Mouse (Mus musculus) hindbrain, embryonic 11.5 days (tissue): ENCODE data around the gene Tpm3. TPM values are rescaled to one million over a fixed set of nuclear protein-coding genes. Genes with fewer than 3 reads are reported as not detected.
"Not testable (repeated sequence)": the region's sequence is repeated elsewhere in the genome, so short reads cannot be mapped to it uniquely, and the experiment has no call there.

Source experiments
- ATAC-seq: fragments of 200-750 bp; cut with Nextera tagmentation; 2 replicates; pipeline ENCODE4 v1.8.0; 2017; ENCODE audit warnings: mild to moderate bottlenecking, moderate TSS enrichment, moderate library complexity; ENCODE audit not compliant: low FRiP score
- DNase-seq: peaks from one replicate; pipeline ENCODE4 v3.0.0-alpha.2; 2015; ENCODE audit warnings: low spot score
- H3K27ac ChIP-seq: fragments of 300-500 bp; sonication (generic); 2 replicates; pipeline ENCODE4 v1.5.1; 2014; ENCODE audit warnings: mild to moderate bottlenecking, low read depth, low read length
- H3K27me3 ChIP-seq: fragments of 300-500 bp; sonication (generic); 2 replicates; pipeline ENCODE4 v1.6.1; 2014; ENCODE audit warnings: mild to moderate bottlenecking, low read length, moderate library complexity, mixed read lengths; ENCODE audit not compliant: control insufficient read depth, insufficient read depth
- H3K36me3 ChIP-seq: fragments of 300-500 bp; sonication (generic); 2 replicates; pipeline ENCODE4 v1.6.1; 2014; ENCODE audit warnings: mild to moderate bottlenecking, low read length, moderate library complexity, mixed read lengths; ENCODE audit not compliant: control insufficient read depth, insufficient read depth
- H3K4me1 ChIP-seq: fragments of 300-500 bp; sonication (generic); replicated peaks from 2 replicates; pipeline ENCODE4 v1.6.1; 2014; ENCODE audit warnings: low read length, mixed read lengths; ENCODE audit not compliant: control insufficient read depth, insufficient read depth
- H3K4me2 ChIP-seq: fragments of 300-500 bp; sonication (generic); replicated peaks from 2 replicates; pipeline ENCODE4 v1.6.1; 2014; ENCODE audit warnings: mild to moderate bottlenecking, low read depth, low read length
- H3K4me3 ChIP-seq: fragments of 300-500 bp; sonication (generic); 2 replicates; pipeline ENCODE4 v1.5.1; 2014; ENCODE audit warnings: low read depth, low read length
- H3K9ac ChIP-seq: fragments of 300-500 bp; sonication (generic); 2 replicates; pipeline ENCODE4 v1.6.1; 2014; ENCODE audit warnings: low read depth, low read length
- H3K9me3 ChIP-seq: fragments of 300-500 bp; sonication (generic); 2 replicates; pipeline ENCODE4 v1.6.1; 2016; ENCODE audit warnings: low read length; ENCODE audit not compliant: control insufficient read depth
- WGBS: fragments of 180-500 bp; shearing (Covaris S2); extraction: QIAGEN DNeasy Blood & Tissue Kit; methylation state at CpG from one replicate; pipeline ENCODE4 v1.1.7; 2014; 5-methylcytosine and 5-hydroxymethylcytosine counted together
- polyA plus RNA-seq: library from polyadenylated mRNA; unstranded; fragments of >200 nt; fragmentation: Nextera tagmentation; extraction: Ambion mirVana; gene quantifications from 2 replicates; pipeline ENCODE4 v1.2.1, GENCODE M21; 2014

The Tpm3 gene
- polyA plus RNA-seq, 1 experiment from 2014 or later, result 580 TPM

GRCm38 (mm10) chr3:90114342-90114741 lies 41.9 kb downstream of the Tpm3 start:
- WGBS, result 92% methylated on average over 2 of the region's 2 CpGs
- ATAC-seq, result no peak

GRCm38 (mm10) chr3:90115526-90115925 lies 43.1 kb downstream of the Tpm3 start:
- no peaks in the 10 kb centered on the region for H3K36me3 ChIP-seq
- 79% methylated on average over 3 of the region's 3 CpGs for WGBS
- no peak overlapping the region for H3K4me3 ChIP-seq
- H3K4me1 ChIP-seq, result no peaks in the 10 kb centered on the region
- no peak overlapping the region for H3K27ac ChIP-seq
- DNase-seq (no peak), ATAC-seq (no peak)
- H3K9me3 ChIP-seq, result no peaks in the 10 kb centered on the region
- no peak overlapping the region for H3K9ac ChIP-seq
- no peak overlapping the region for H3K4me2 ChIP-seq
- no peaks in the 10 kb centered on the region for H3K27me3 ChIP-seq

More at GRCm38 (mm10) chr3:90114342-90114741, 41.9 kb downstream of the Tpm3 start:
- H3K9me3 ChIP-seq, result no peaks in the 10 kb centered on the region
- no peaks in the 10 kb centered on the region for H3K27me3 ChIP-seq
- H3K9ac ChIP-seq, result no peak overlapping the region
- H3K4me2 ChIP-seq, result no peak overlapping the region
- no peaks in the 10 kb centered on the region for H3K4me1 ChIP-seq
- H3K4me3 ChIP-seq, result no peak overlapping the region
- H3K36me3 ChIP-seq, result no peaks in the 10 kb centered on the region
- no peak overlapping the region for H3K27ac ChIP-seq
- DNase-seq, result no peak

GRCm38 (mm10) chr3:90118132-90118790 lies 45.8 kb downstream of the Tpm3 start:
- 92% methylated on average over 13 of the region's 13 CpGs for WGBS
- H3K9me3 ChIP-seq, result no peaks in the 10 kb centered on the region
- ATAC-seq (no peak), DNase-seq (no peak)
- no peak overlapping the region for H3K4me3 ChIP-seq
- H3K4me2 ChIP-seq, result no peak overlapping the region
- H3K36me3 ChIP-seq, result no peaks in the 10 kb centered on the region
- H3K27me3 ChIP-seq, result no peaks in the 10 kb centered on the region
- H3K4me1 ChIP-seq, result no peaks in the 10 kb centered on the region
- H3K27ac ChIP-seq, result no peak overlapping the region
- no peak overlapping the region for H3K9ac ChIP-seq

DNA sequence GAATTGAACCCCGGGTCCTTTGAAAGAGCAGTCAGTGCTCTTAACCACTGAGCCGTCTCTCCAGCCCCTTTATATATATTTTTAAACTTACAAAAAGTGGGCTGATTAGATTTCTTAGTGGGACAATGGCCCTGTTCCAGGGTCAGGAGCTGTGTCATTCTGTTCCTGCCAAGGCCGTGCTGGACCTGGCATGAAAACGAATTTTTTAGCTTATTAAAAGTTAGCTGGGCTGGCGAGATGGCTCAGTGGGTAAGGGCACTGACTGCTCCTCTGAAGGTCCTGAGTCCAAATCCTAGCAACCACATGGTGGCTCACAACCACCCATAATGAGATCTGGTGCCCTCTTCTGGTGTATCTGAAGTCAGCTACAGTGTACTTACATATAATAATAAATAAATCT lies 49.6 kb downstream of the Tpm3 start:
- H3K9ac ChIP-seq, H3K4me3 ChIP-seq, H3K4me2 ChIP-seq, ATAC-seq, H3K27ac ChIP-seq, H3K9me3 ChIP-seq, H3K36me3 ChIP-seq, H3K27me3 ChIP-seq, DNase-seq, H3K4me1 ChIP-seq: not testable (repeated sequence)
- WGBS, result 85% methylated on average over 5 of the region's 5 CpGs

DNA sequence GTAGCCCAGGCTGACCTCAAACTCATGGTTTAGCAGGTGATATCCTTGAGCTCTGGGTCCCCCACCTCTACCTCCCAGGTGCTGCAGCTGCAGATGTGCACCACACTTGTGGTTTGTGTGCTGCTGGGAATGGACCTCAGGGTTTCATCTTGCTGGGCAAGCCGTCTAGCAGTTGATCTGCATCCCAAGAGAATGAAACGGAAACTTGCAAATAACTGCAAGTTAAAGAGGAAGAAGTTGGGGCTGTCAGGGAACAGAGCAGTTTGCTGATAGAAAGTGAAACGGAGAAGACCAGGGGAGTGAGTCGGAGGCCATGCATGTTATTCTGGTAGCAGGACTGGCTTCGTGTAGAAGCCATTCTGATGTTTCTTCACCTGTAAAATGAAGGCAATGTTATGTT lies 53.3 kb downstream of the Tpm3 start:
- DNase-seq (no peak), ATAC-seq (no peak)
- no peak overlapping the region for H3K9ac ChIP-seq
- WGBS, result 80% methylated on average over 5 of the region's 5 CpGs
- no peak overlapping the region for H3K4me2 ChIP-seq
- H3K27ac ChIP-seq, result no peak overlapping the region
- no peaks in the 10 kb centered on the region for H3K9me3 ChIP-seq
- no peaks in the 10 kb centered on the region for H3K4me1 ChIP-seq
- H3K27me3 ChIP-seq, result no peaks in the 10 kb centered on the region
- no peaks in the 10 kb centered on the region for H3K36me3 ChIP-seq
- H3K4me3 ChIP-seq, result no peak overlapping the region

DNA sequence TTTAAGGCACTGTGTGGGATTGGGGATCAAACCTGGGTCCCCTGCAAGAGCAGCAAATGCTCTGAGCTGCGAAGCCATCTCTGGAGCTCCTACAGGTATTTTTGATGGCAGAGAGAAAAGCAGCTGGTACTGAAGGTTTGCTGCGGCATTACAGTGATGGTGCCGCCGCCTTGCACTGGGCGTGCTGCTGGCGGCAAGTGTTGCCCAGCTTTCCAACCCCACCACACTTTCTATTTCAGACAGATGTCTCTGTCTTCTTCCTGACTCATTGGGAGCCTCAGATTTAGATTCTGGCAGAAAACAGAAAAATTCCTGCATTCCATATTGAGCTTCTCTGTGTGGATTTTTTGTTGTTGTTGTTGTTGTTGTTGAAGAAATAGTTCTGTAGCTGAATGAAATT lies 55.4 kb downstream of the Tpm3 start:
- no peaks in the 10 kb centered on the region for H3K4me1 ChIP-seq
- H3K27ac ChIP-seq, result no peak overlapping the region
- no peak overlapping the region for H3K9ac ChIP-seq
- 93% methylated on average over 6 of the region's 6 CpGs for WGBS
- H3K4me2 ChIP-seq, result no peak overlapping the region
- H3K9me3 ChIP-seq, result no peaks in the 10 kb centered on the region
- ATAC-seq (no peak), DNase-seq (no peak)
- H3K4me3 ChIP-seq, result no peak overlapping the region
- no peaks in the 10 kb centered on the region for H3K36me3 ChIP-seq
- H3K27me3 ChIP-seq, result no peaks in the 10 kb centered on the region

GRCm38 (mm10) chr3:90132745-90133144 lies 60.3 kb downstream of the Tpm3 start:
- H3K36me3 ChIP-seq, result no peaks in the 10 kb centered on the region
- no peak overlapping the region for H3K4me3 ChIP-seq
- DNase-seq (no peak), ATAC-seq (no peak)
- WGBS, result 83% methylated on average over 3 of the region's 3 CpGs
- no peaks in the 10 kb centered on the region for H3K4me1 ChIP-seq
- no peaks in the 10 kb centered on the region for H3K27me3 ChIP-seq
- no peak overlapping the region for H3K9ac ChIP-seq
- no peak overlapping the region for H3K27ac ChIP-seq
- H3K4me2 ChIP-seq, result no peak overlapping the region
- H3K9me3 ChIP-seq, result no peaks in the 10 kb centered on the region

- H3K4me2 ChIP-seq, result no peak overlapping the region
- H3K4me3 ChIP-seq, result no peak overlapping the region
- H3K9me3 ChIP-seq, result no peaks in the 10 kb centered on the region
- WGBS, result 94% methylated on average over 1 of the region's 1 CpGs
- no peak overlapping the region for H3K27ac ChIP-seq
- H3K4me1 ChIP-seq, result no peaks in the 10 kb centered on the region
- no peaks in the 10 kb centered on the region for H3K27me3 ChIP-seq
- DNase-seq, result no peak
- ATAC-seq, result no peak
- H3K9ac ChIP-seq, result no peak overlapping the region
- H3K36me3 ChIP-seq, result no peaks in the 10 kb centered on the region
Observed at GRCm38 (mm10) chr3:90133331-90133730, 60.9 kb downstream of the Tpm3 start.

DNA sequence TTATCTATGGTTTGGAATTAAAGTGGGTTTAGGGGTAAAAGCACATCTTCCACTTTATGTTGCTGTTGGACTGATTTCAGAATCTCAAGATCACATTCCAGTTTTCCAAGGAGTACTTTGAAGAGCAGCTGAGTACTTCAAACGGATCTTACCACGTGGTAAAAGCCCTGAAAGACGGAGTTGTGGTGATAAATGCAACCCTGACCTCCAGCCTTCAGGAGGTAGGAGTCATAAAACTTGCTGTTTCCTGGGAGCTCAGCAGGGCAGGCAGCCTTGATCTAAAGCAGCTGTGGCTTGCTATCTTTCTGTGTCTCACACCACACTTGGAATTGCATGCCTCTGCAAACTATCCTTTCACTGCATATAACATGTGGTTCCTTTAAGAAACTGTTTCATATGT lies 62.0 kb downstream of the Tpm3 start:
- no peak overlapping the region for H3K9ac ChIP-seq
- H3K9me3 ChIP-seq, result no peaks in the 10 kb centered on the region
- no peaks in the 10 kb centered on the region for H3K27me3 ChIP-seq
- H3K4me2 ChIP-seq, result no peak overlapping the region
- 55% methylated on average over 3 of the region's 3 CpGs for WGBS
- no peaks in the 10 kb centered on the region for H3K4me1 ChIP-seq
- no peak for ATAC-seq
- no peaks in the 10 kb centered on the region for H3K36me3 ChIP-seq
- no peak overlapping the region for H3K27ac ChIP-seq
- no peak for DNase-seq
- H3K4me3 ChIP-seq, result no peak overlapping the region
